Mouse (Mus musculus): Measurements from ENCODE around the gene Olfr722. TPM values are rescaled to one million over a fixed set of nuclear protein-coding genes. Genes with fewer than 3 reads are reported as not detected.
"Not testable (repeated sequence)": the region's sequence is repeated elsewhere in the genome, so short reads cannot be mapped to it uniquely, and the experiment has no call there.

Gene Olfr722
- total RNA-seq (2014; rRNA removed) (not detected in 2 replicates), polyA plus RNA-seq (2015; fragmentation: Nextera tagmentation; extraction: Ambion mirVana) (not detected in 2 replicates)

DNA sequence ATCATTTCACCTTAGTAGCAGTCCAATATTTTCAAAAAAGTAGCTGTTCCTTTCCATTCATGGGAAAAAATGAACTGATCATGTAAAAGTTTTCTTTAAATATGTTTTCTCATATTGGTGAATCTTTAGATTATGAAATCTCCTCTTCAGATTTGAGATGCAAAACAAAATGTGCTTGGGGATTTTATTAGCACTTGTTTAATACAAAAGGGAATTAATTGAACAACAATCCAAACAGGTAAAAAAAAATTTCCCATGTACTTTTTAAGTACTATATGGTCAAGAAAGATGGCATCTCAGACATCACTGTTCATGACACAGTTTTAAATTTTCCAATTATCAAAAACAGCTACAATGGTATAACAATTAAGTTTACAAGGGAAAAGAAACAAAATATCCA lies at the start of gene Olfr722:
Gene Olfr722 (minus strand): TSS at position 101 of the 400 bp plus-strand sequence.
- H3K4me1 ChIP-seq (ENCODE audit: insufficient read depth, low read length) = no peaks in the 10 kb centered on the region
- no peak within 1 kb of the TSS for H3K27ac ChIP-seq
- H3K4me2 ChIP-seq (ENCODE audit: low read depth, low read length) = no peak within 1 kb of the TSS
- H3K9me3 ChIP-seq (ENCODE audit: low read length) = no peaks in the 10 kb centered on the region
- H3K27me3 ChIP-seq (ENCODE audit: insufficient read depth, low read length) = no peaks in the 10 kb centered on the region
- H3K4me3 ChIP-seq (ENCODE audit: low read length) = no peak within 1 kb of the TSS
- ATAC-seq (no peak), DNase-seq (ENCODE audit: low spot score) (no peak)
- no peak for TF ChIP-seq CTCF (IDR thresholded peaks at IDR 0.05; ENCODE audit: low read depth)
- no peak within 1 kb of the TSS for H3K9ac ChIP-seq (replicated peaks; ENCODE audit: low read length)
- H3K36me3 ChIP-seq (ENCODE audit: insufficient read depth, low read length) = no peaks in the 10 kb centered on the region

DNA sequence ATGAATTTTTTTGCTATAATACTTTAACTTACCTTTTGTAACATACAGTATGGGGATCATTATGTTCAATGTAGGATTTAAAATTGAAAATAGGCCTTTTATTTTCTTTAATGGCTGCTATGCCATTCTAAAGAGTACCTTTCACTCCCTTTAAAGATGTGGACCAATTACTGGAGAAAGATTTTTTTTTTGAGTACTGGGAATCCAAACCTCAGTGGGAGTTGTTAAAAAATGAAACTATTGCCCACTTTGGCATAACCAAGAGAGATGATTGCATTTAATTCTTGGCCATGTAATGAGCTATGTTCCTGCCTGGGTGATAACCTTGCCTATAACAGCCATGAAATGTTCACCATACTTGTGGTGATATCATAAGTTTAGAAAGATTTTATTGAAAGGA lies 29.9 kb upstream of the Olfr722 start, which contains the start of gene Olfr723:
Gene Olfr723 (minus strand): TSS at position 101 of the 400 bp plus-strand sequence.
- not testable (repeated sequence) for DNase-seq (ENCODE audit: low spot score); H3K36me3 ChIP-seq (ENCODE audit: insufficient read depth, low read length); H3K4me2 ChIP-seq (ENCODE audit: low read depth, low read length); H3K9ac ChIP-seq (replicated peaks; ENCODE audit: low read length); H3K4me1 ChIP-seq (ENCODE audit: insufficient read depth, low read length); H3K9me3 ChIP-seq (ENCODE audit: low read length); H3K27ac ChIP-seq; H3K27me3 ChIP-seq (ENCODE audit: insufficient read depth, low read length); H3K4me3 ChIP-seq (ENCODE audit: low read length); ATAC-seq

DNA sequence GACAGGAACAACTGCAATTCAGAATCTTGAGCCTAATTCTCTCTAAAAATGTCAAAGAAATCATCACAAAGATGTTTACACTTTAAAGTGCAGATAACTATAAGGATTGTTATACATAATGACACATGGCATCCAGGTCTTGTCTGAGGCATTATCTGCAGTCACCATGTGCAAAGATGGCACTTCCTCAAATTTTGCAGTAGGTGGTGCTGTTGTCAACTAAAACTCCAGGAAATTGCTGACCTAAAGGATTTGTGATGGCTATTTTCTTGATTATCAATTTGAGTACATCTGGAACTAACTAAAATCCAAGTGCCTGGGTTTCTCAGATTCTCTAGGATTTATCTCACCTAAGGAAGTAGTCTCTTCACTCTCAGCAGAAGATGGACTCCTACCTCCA lies 41.4 kb downstream of the Olfr722 start:
- Histone ChIP-seq H3K27me3 (ENCODE audit: insufficient read depth, low read length) (no peaks in the 10 kb centered on the region), H3K9me3 (ENCODE audit: low read length) (no peaks in the 10 kb centered on the region), H3K27ac (no peak overlapping the region), H3K36me3 (ENCODE audit: insufficient read depth, low read length) (no peaks in the 10 kb centered on the region), H3K4me1 (ENCODE audit: insufficient read depth, low read length) (no peaks in the 10 kb centered on the region), H3K4me3 (ENCODE audit: low read length) (no peak overlapping the region), H3K4me2 (ENCODE audit: low read depth, low read length) (no peak overlapping the region), H3K9ac (replicated peaks; ENCODE audit: low read length) (no peak overlapping the region)
- ATAC-seq (no peak), DNase-seq (ENCODE audit: low spot score) (peak; percentile 69)
- TF ChIP-seq CTCF (IDR thresholded peaks at IDR 0.05; ENCODE audit: low read depth) = peak; percentile 77

Other genes with a start within 250 kb of the Olfr722 start
- 27.5 and 30.2 TPM in 2 replicates for gene Armh4, start 118.6 kb downstream of the Olfr722 start, total RNA-seq (2014; rRNA removed)
- 21.7 and 21.9 TPM in 2 replicates for gene Armh4, start 118.6 kb downstream of the Olfr722 start, polyA plus RNA-seq (2015; fragmentation: Nextera tagmentation; extraction: Ambion mirVana)
- gene Olfr723, start 29.8 kb upstream of the Olfr722 start, total RNA-seq (2014; rRNA removed) = not detected in 2 replicates
- not detected in 2 replicates for gene Olfr723, start 29.8 kb upstream of the Olfr722 start, polyA plus RNA-seq (2015; fragmentation: Nextera tagmentation; extraction: Ambion mirVana)
- not detected in 2 replicates for gene Olfr724, start 61.3 kb upstream of the Olfr722 start, total RNA-seq (2014; rRNA removed)
- gene Olfr724, start 61.3 kb upstream of the Olfr722 start, polyA plus RNA-seq (2015; fragmentation: Nextera tagmentation; extraction: Ambion mirVana) = not detected in 2 replicates
- not detected in 2 replicates for gene Olfr725, start 138.4 kb upstream of the Olfr722 start, total RNA-seq (2014; rRNA removed)
- gene Olfr725, start 138.4 kb upstream of the Olfr722 start, polyA plus RNA-seq (2015; fragmentation: Nextera tagmentation; extraction: Ambion mirVana) = not detected in 2 replicates
- not detected in 2 replicates for gene Olfr726, start 189.0 kb upstream of the Olfr722 start, total RNA-seq (2014; rRNA removed)
- not detected in 2 replicates for gene Olfr726, start 189.0 kb upstream of the Olfr722 start, polyA plus RNA-seq (2015; fragmentation: Nextera tagmentation; extraction: Ambion mirVana)
- gene Olfr727, start 221.2 kb upstream of the Olfr722 start, total RNA-seq (2014; rRNA removed) = not detected in 2 replicates
- gene Olfr727, start 221.2 kb upstream of the Olfr722 start, polyA plus RNA-seq (2015; fragmentation: Nextera tagmentation; extraction: Ambion mirVana) = not detected in 2 replicates
- gene Olfr728, start 240.7 kb upstream of the Olfr722 start, total RNA-seq (2014; rRNA removed) = not detected in 2 replicates
- gene Olfr728, start 240.7 kb upstream of the Olfr722 start, polyA plus RNA-seq (2015; fragmentation: Nextera tagmentation; extraction: Ambion mirVana) = not detected in 2 replicates

All from hindbrain, postnatal 0 days (tissue).